In the genomic region with DNA sequence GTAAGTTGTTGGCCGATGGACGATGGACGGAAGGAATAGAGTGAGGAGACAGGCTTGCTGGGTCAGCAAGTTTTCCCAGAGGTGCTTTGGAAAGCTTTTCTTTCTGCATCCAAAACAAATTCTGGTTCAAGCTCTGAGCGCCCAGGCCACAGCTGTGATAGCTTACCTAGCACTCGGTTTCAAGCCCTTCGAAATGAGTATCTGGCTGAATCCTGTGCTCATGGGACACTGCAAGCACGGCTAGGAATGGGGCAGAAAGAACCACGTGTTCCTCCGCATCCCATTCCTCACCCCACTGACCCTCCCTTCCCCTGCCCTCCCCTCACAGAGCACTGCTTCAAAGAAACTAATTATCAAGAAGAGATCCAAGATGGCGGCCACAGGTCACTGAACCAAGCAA, we compare ENCODE assay signal across 22 mouse cellular contexts. TPM values are rescaled to one million over a fixed set of nuclear protein-coding genes. Genes with fewer than 3 reads are reported as not detected.
DNase-seq lines count a peak whose midpoint lies in the region; ATAC-seq and TF ChIP-seq lines count a peak whose summit lies in the region.
"Had no signal": no experiment of that assay in that cellular context is flagged by ENCODE, and none has a peak within 500 bp of the region (broad histone marks: within the 10 kb centered on the region; RNA-seq: fewer than 3 reads in every experiment).

No protein-coding gene starts in this region.

- 0 out of 2 replicates have a peak overlapping the region, but pooled peaks have one; percentile 10 for H3K27ac ChIP-seq in kidney, embryonic 15.5 days
- H3K27ac ChIP-seq in kidney, embryonic 14.5 days (ENCODE audit: low read depth, low read length): no peak overlapping the region
- H3K27ac ChIP-seq in lung, postnatal 0 days (ENCODE audit: low read length): no peak overlapping the region
- H3K27ac ChIP-seq in embryonic facial prominence, embryonic 10.5 days (replicated peaks): peak overlapping the region; percentile 25; the same call in 1 of the 2 replicates
- H3K27ac ChIP-seq: forebrain, embryonic 13.5 days; forebrain, embryonic 15.5 days had no signal

- TF ChIP-seq EP300 in lung, postnatal 0 days (IDR thresholded peaks at IDR 0.05): no peak

- H3K9me3 ChIP-seq in kidney, embryonic 15.5 days (replicated peaks): no peaks in the 10 kb centered on the region
- no peaks in the 10 kb centered on the region for H3K9me3 ChIP-seq in kidney, embryonic 14.5 days (ENCODE audit: control insufficient read depth, low read length)
- no peaks in the 10 kb centered on the region for H3K9me3 ChIP-seq in lung, postnatal 0 days (ENCODE audit: low read length)
- H3K9me3 ChIP-seq in embryonic facial prominence, embryonic 10.5 days: no peaks in the 10 kb centered on the region
- H3K9me3 ChIP-seq: forebrain, embryonic 13.5 days; forebrain, embryonic 15.5 days; G1E had no signal

- ATAC-seq in kidney, embryonic 15.5 days (replicated peaks; ENCODE audit: low FRiP score): no peak
- ATAC-seq in kidney, embryonic 14.5 days (ENCODE audit: low FRiP score, low TSS enrichment): no peak
- ATAC-seq in lung, postnatal 0 days: peak; percentile 31; the same call in 1 of the 2 replicates
- ATAC-seq: activated CD4-positive, CD25-positive, alpha-beta regulatory T cell, adult 4 months; CD4-positive, CD25-positive, alpha-beta regulatory T cell, adult 4 months; forebrain, embryonic 13.5 days; forebrain, embryonic 15.5 days; forebrain, postnatal 0 days; Patski had no signal

- H3K9ac ChIP-seq in kidney, embryonic 15.5 days: no peak overlapping the region
- H3K9ac ChIP-seq in kidney, embryonic 14.5 days (ENCODE audit: low read depth, low read length): no peak overlapping the region
- H3K9ac ChIP-seq in lung, postnatal 0 days (replicated peaks; ENCODE audit: low read depth): no peak overlapping the region
- H3K9ac ChIP-seq: forebrain, embryonic 13.5 days; forebrain, embryonic 15.5 days; forebrain, postnatal 0 days had no signal

- no peak overlapping the region for H3K4me3 ChIP-seq in kidney, embryonic 15.5 days (replicated peaks)
- H3K4me3 ChIP-seq in kidney, embryonic 14.5 days (ENCODE audit: low read length): no peak overlapping the region
- H3K4me3 ChIP-seq in lung, postnatal 0 days (ENCODE audit: low read depth, low read length): no peak overlapping the region
- no peak overlapping the region for H3K4me3 ChIP-seq in embryonic facial prominence, embryonic 10.5 days
- H3K4me3 ChIP-seq: forebrain, embryonic 13.5 days; forebrain, embryonic 15.5 days had no signal

- TF ChIP-seq CTCF in lung, postnatal 0 days (IDR thresholded peaks at IDR 0.05): no peak

- DNase-seq in lung, postnatal 0 days (ENCODE audit: low spot score): peak; percentile 54
- no peak for DNase-seq in lung, postnatal 25 days (ENCODE audit: low spot score)
- no peak for DNase-seq in embryonic facial prominence, embryonic 10.5 days (ENCODE audit: low spot score)
- DNase-seq in gastrocnemius, postnatal 36 days: no peak
- DNase-seq: adrenal gland, adult 8-10 months; adrenal gland, postnatal 14 days; adrenal gland, postnatal 36 days; B cell, adult 2 months; cerebellum, adult 11-12 months; cerebellum, adult 2 months; cerebellum, adult 9-10 months; cerebellum, postnatal 10 days; cerebellum, postnatal 25 days; forebrain, postnatal 0 days had no signal

- no peak overlapping the region for H3K4me2 ChIP-seq in kidney, embryonic 15.5 days
- H3K4me2 ChIP-seq in kidney, embryonic 14.5 days (replicated peaks; ENCODE audit: low read depth, low read length): no peak overlapping the region
- no peak overlapping the region for H3K4me2 ChIP-seq in lung, postnatal 0 days (replicated peaks; ENCODE audit: low read depth, low read length)
- H3K4me2 ChIP-seq: forebrain, embryonic 13.5 days; forebrain, embryonic 15.5 days had no signal

- intact Hi-C loops in gastrocnemius, postnatal 36 days (cut with DNase I): no loop called here

- 43% methylated on average over 10 of the region's 10 CpGs for WGBS in kidney, embryonic 15.5 days
- 45% methylated on average over 10 of the region's 10 CpGs for WGBS in kidney, embryonic 14.5 days
- WGBS in lung, postnatal 0 days: 68% methylated on average over 10 of the region's 10 CpGs
- WGBS in embryonic facial prominence, embryonic 10.5 days: 76% methylated on average over 10 of the region's 10 CpGs

- H3K4me1 ChIP-seq in kidney, embryonic 15.5 days: peaks cover 75% of the 10 kb centered on the region
- peaks cover 39% of the 10 kb centered on the region for H3K4me1 ChIP-seq in kidney, embryonic 14.5 days (ENCODE audit: control insufficient read depth, insufficient read depth, low read length)
- H3K4me1 ChIP-seq in lung, postnatal 0 days (ENCODE audit: insufficient read depth, low read depth, low read length): peaks cover 18% of the 10 kb centered on the region; the same call in 1 of the 2 replicates
- peaks cover 73% of the 10 kb centered on the region for H3K4me1 ChIP-seq in embryonic facial prominence, embryonic 10.5 days
- H3K4me1 ChIP-seq: forebrain, embryonic 15.5 days had no signal

- no peaks in the 10 kb centered on the region for H3K36me3 ChIP-seq in kidney, embryonic 15.5 days
- no peaks in the 10 kb centered on the region for H3K36me3 ChIP-seq in kidney, embryonic 14.5 days (ENCODE audit: control insufficient read depth, insufficient read depth, low read length)
- no peaks in the 10 kb centered on the region for H3K36me3 ChIP-seq in lung, postnatal 0 days (ENCODE audit: insufficient read depth, low read length)
- peaks cover 35% of the 10 kb centered on the region for H3K36me3 ChIP-seq in embryonic facial prominence, embryonic 10.5 days (replicated peaks)
- H3K36me3 ChIP-seq: forebrain, embryonic 15.5 days; G1E had no signal

- no peaks in the 10 kb centered on the region for H3K27me3 ChIP-seq in kidney, embryonic 15.5 days
- no peaks in the 10 kb centered on the region for H3K27me3 ChIP-seq in kidney, embryonic 14.5 days (ENCODE audit: control insufficient read depth, insufficient read depth, low read length)
- no peaks in the 10 kb centered on the region for H3K27me3 ChIP-seq in lung, postnatal 0 days (replicated peaks; ENCODE audit: insufficient read depth, low read length)
- no peaks in the 10 kb centered on the region for H3K27me3 ChIP-seq in embryonic facial prominence, embryonic 10.5 days (replicated peaks; ENCODE audit: low read depth, poor library complexity, severe bottlenecking)
- H3K27me3 ChIP-seq: forebrain, embryonic 13.5 days; forebrain, embryonic 15.5 days; Patski had no signal

RNA-seq across cellular contexts. Expression of gene Smad3, which starts 28.8 kb away (rescaled TPM):
- 25.0 and 26.5 TPM in 2 replicates for polyA plus RNA-seq in kidney, embryonic 15.5 days (2015; fragmentation: Nextera tagmentation; extraction: Ambion mirVana)
- polyA plus RNA-seq in kidney, embryonic 14.5 days (2014; fragmentation: Nextera tagmentation; extraction: Ambion mirVana): 17.6 and 21.2 TPM in 2 replicates
- 11.8 and 12.3 TPM in 2 replicates for polyA plus RNA-seq in lung, postnatal 0 days (2015; fragmentation: Nextera tagmentation; extraction: Ambion mirVana)
- polyA plus RNA-seq in embryonic facial prominence, embryonic 10.5 days (2016; fragmentation: Nextera tagmentation; extraction: Ambion mirVana): 23.4 and 25.5 TPM in 2 replicates
- 10 to 100 TPM; 46.3 to 56.9 TPM for total RNA-seq in gastrocnemius, postnatal 36 days (2021)

Comparison
In these comparisons a context has a peak if more than half of its experiments do, and no peak if none do; other contexts are left out.
1. H3K27ac ChIP-seq: peak in kidney, embryonic 15.5 days (single experiment) and embryonic facial prominence, embryonic 10.5 days (single experiment); none in kidney, embryonic 14.5 days (single experiment) and lung, postnatal 0 days (single experiment).